Mouse (Mus musculus) olfactory bulb, adult 2 months (tissue): ENCODE data around the gene Mmp25.

Experiments
- CTCF ChIP-seq: fragments of 200-500 bp; IDR thresholded peaks from 2 replicates; pipeline ENCODE4 v1.5.1; 2012; ENCODE audit warnings: low read depth, mild to moderate bottlenecking, low read length, moderate library complexity; ENCODE audit not compliant: insufficient read depth
- POLR2A ChIP-seq: fragments of 200-500 bp; IDR thresholded peaks from 2 replicates; pipeline ENCODE4 v1.6.1; 2012; ENCODE audit warnings: mild to moderate bottlenecking, low read depth, low read length, moderate library complexity; ENCODE audit not compliant: insufficient read depth

DNA sequence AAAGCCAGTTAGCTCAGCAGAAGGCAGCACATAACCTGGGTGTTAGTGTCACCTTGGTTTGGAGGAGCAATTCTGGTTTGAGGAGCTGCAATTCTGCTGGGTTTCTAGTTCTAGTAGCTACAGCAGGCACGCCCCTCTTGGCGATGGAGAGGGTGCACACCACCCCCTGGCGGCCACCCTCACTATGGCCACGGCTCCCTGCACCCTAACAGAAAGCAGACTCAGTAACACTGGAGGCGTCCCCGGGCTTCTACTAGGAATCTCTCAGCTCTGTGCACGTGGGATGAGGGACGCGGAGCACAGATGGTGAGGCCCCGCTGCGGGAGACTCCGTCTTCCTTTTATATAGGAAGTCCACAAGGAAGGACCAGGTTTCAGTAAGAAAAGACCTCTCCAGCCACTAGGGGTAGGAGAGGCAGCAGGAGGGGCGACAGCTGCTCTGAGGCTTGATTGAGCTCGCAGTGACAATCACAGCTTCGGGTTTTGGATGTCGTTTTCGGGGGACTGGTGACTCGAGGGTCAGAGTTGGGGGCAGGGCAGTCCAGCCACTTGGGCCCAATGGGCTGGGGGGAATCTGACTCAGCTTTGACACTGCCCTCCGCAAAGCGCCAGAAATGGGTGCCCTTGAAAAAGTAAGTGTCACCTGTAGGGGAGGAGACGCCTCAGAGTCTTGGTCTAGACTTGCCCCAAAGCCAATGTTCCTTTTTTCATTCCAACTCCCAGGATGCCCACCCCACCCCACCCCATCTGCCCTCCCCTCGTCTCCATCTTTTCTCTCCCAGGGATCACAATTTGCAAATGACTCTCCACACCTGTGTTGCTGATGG, 14.7 kb downstream of the Mmp25 start:
- TF ChIP-seq CTCF (peak; percentile 70), POLR2A (no peak)
